Mouse (Mus musculus) kidney, adult 2 months (tissue): ENCODE measurements around the gene Fam174b.

Experiments
- CTCF ChIP-seq: fragments of 200-500 bp; conservative IDR thresholded peaks from 2 replicates; pipeline ENCODE4 v1.5.1; 2011; ENCODE audit warnings: low read depth, mild to moderate bottlenecking, control low read depth, low read length, moderate library complexity, mixed read lengths; ENCODE audit not compliant: insufficient read depth, insufficient read length
- POLR2A ChIP-seq: fragments of 200-500 bp; IDR thresholded peaks from one replicate; pipeline ENCODE4 v1.6.1; 2011; ENCODE audit warnings: low read depth, low read length, control low read depth

GRCm38 (mm10) chr7:73743831-73744370, 3.8 kb downstream of the Fam174b start:
- TF ChIP-seq POLR2A (no peak), CTCF (no peak)
